Mouse (Mus musculus): ENCODE results near the gene Cacna2d2. TPM values are rescaled to one million over a fixed set of nuclear protein-coding genes. Genes with fewer than 3 reads are reported as not detected.
A peak's percentile ranks its signal among the peaks of the same experiment; 100 is the strongest.
"Not testable (repeated sequence)": the region's sequence is repeated elsewhere in the genome, so short reads cannot be mapped to it uniquely, and the experiment has no call there.

Gene Cacna2d2
- polyA plus RNA-seq, 1 experiment from 2014 or later: 7.9 TPM

DNA sequence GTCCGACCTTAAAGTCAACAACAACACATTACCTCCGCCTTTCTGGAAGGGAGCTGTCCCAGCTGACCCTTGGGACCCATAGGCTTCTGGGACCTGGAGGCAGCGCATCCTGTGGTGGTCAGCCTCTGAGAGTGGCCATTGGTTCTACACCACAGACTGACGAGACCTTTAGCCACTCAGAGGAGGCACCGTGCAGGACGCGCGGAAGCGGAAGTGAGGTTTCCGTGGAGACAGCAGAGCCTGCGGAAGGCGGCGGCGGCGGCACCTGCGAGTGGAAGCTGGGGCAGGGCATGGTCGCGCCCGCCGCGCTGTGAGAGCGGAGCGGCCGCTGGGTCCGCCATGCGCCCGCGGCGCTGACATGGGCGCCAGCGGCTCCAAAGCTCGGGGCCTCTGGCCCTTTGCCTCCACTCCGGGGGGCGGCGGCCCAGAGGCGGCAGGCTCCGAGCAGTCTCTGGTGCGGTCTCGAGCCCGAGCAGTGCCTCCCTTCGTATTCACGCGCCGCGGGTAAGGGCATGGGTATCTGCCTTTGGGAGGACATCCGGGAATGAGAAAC lies 163.7 kb downstream of the Cacna2d2 start, which contains the start of gene Tusc2:
Gene Tusc2 (plus strand): TSS at position 227 of the 553 bp plus-strand sequence.
- Histone ChIP-seq H3K27ac (replicated peaks; ENCODE audit: low read depth, low read length) (peak within 1 kb of the TSS; percentile 62), H3K9ac (replicated peaks; ENCODE audit: low read length) (peak within 1 kb of the TSS; percentile 77), H3K36me3 (ENCODE audit: control insufficient read depth, insufficient read depth, low read length) (peaks cover 68% of the 10 kb centered on the region), H3K4me1 (ENCODE audit: control insufficient read depth, insufficient read depth, low read length) (peaks cover 19% of the 10 kb centered on the region), H3K9me3 (ENCODE audit: control insufficient read depth, low read length) (no peaks in the 10 kb centered on the region), H3K4me2 (ENCODE audit: low read length) (peak within 1 kb of the TSS; percentile 71), H3K27me3 (ENCODE audit: control insufficient read depth, insufficient read depth, low read length) (no peaks in the 10 kb centered on the region), H3K4me3 (replicated peaks; ENCODE audit: low read depth, low read length) (peak within 1 kb of the TSS; percentile 78)
- ATAC-seq (ENCODE audit: low FRiP score, low TSS enrichment) (peak; percentile 96), DNase-seq (peak; percentile 95)
- under 1% methylated on average over 46 of the region's 46 CpGs for WGBS

DNA sequence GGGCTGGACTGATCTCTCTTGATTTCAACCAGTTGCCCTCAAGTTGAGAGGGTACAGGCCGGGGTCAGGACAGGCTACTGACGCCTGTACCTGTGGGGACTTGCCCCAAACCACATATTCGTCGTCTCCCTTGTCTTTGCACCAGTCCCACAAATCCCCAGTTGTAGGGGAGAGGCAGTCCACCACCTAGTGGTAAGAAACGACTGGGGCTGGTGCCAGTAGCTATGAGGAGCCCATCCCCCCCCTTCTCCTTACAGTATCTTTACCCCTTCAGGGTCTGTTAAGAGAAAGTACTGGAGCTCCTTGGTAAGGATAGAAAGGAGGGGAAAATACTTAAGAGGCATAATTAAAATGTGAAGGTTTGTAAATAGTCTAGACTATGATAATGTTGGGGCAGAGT lies 166.1 kb downstream of the Cacna2d2 start:
- not testable (repeated sequence) for H3K4me2 ChIP-seq (ENCODE audit: low read length); H3K4me3 ChIP-seq (replicated peaks; ENCODE audit: low read depth, low read length); DNase-seq; H3K27me3 ChIP-seq (ENCODE audit: control insufficient read depth, insufficient read depth, low read length); ATAC-seq (ENCODE audit: low FRiP score, low TSS enrichment); H3K9ac ChIP-seq (replicated peaks; ENCODE audit: low read length); H3K9me3 ChIP-seq (ENCODE audit: control insufficient read depth, low read length); H3K27ac ChIP-seq (replicated peaks; ENCODE audit: low read depth, low read length)
- H3K4me1 ChIP-seq (ENCODE audit: control insufficient read depth, insufficient read depth, low read length): peaks cover 31% of the 10 kb centered on the region
- H3K36me3 ChIP-seq (ENCODE audit: control insufficient read depth, insufficient read depth, low read length): peaks cover 46% of the 10 kb centered on the region
- WGBS: 45% methylated on average over 5 of the region's 5 CpGs

DNA sequence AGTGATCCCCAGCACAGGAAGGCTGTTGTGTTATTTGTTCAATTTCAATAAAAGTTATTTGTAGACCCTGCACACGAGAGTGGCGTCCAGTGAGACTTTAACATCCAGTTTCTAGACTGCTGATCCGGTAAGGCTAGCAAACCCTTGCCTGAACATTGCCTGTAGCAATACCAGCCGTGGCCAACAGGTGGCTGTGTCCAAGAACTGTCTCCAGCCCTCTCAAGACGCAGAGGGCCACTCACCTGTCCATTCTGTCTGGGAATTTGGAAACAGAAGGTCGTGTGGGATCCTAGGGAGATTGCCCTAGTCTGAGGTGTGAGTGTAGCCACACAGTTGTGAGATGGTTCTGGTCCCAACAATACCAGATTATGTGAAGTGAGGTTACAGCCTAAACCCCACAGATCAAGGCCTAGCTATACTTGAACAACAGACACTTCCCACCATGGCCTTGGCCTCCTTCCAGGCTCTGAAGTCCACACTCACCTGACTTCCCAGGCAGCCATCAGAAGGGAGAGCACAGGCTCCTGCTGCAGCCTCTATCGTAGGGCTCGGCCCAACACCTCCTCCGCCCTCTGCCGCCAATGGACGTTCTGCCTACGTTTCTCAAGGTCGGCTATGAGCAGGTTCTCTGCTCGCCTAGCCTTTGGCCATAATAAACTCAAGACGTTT lies 166.8 kb downstream of the Cacna2d2 start:
- DNase-seq: peak; percentile 84
- peaks cover 37% of the 10 kb centered on the region for H3K4me1 ChIP-seq (ENCODE audit: control insufficient read depth, insufficient read depth, low read length)
- H3K27ac ChIP-seq (replicated peaks; ENCODE audit: low read depth, low read length): no peak overlapping the region
- H3K36me3 ChIP-seq (ENCODE audit: control insufficient read depth, insufficient read depth, low read length): peaks cover 46% of the 10 kb centered on the region
- no peaks in the 10 kb centered on the region for H3K27me3 ChIP-seq (ENCODE audit: control insufficient read depth, insufficient read depth, low read length)
- WGBS: 63% methylated on average over 15 of the region's 15 CpGs
- no peaks in the 10 kb centered on the region for H3K9me3 ChIP-seq (ENCODE audit: control insufficient read depth, low read length)
- H3K9ac ChIP-seq (replicated peaks; ENCODE audit: low read length): no peak overlapping the region
- H3K4me3 ChIP-seq (replicated peaks; ENCODE audit: low read depth, low read length): 0 out of 2 replicates have a peak overlapping the region, but pooled peaks have one; percentile 2
- peak overlapping the region; percentile 17; the same call in 1 of the 2 replicates for H3K4me2 ChIP-seq (ENCODE audit: low read length)
- ATAC-seq (ENCODE audit: low FRiP score, low TSS enrichment): no peak

DNA sequence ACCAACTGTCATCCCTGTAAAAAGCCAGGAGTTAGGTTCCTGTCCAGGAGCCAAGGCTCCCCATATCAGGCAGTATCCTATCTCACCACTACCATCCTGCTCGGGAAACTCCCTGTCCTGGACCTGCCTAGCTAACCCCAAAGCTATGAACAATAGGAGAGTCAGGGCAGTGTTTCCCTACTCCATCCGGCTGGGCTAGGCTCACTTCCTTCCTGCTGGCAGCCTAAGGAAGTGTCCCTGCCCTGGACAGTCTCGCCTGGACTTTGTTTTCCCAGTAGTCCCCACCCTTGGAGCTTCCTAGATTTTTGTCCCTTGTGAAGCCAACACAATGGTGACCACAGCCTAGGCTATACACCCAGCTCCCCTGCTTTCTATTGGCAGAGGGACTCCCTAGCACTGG lies 167.4 kb downstream of the Cacna2d2 start:
- peaks cover 43% of the 10 kb centered on the region for H3K4me1 ChIP-seq (ENCODE audit: control insufficient read depth, insufficient read depth, low read length)
- H3K27me3 ChIP-seq (ENCODE audit: control insufficient read depth, insufficient read depth, low read length): no peaks in the 10 kb centered on the region
- no peak overlapping the region for H3K4me3 ChIP-seq (replicated peaks; ENCODE audit: low read depth, low read length)
- H3K27ac ChIP-seq (replicated peaks; ENCODE audit: low read depth, low read length): no peak overlapping the region; the same call in 1 of the 2 replicates
- ATAC-seq (ENCODE audit: low FRiP score, low TSS enrichment) (no peak), DNase-seq (no peak)
- H3K36me3 ChIP-seq (ENCODE audit: control insufficient read depth, insufficient read depth, low read length): peaks cover 46% of the 10 kb centered on the region
- no peaks in the 10 kb centered on the region for H3K9me3 ChIP-seq (ENCODE audit: control insufficient read depth, low read length)
- 0 out of 2 replicates have a peak overlapping the region, but pooled peaks have one; percentile 83 for H3K4me2 ChIP-seq (ENCODE audit: low read length)
- no peak overlapping the region for H3K9ac ChIP-seq (replicated peaks; ENCODE audit: low read length)
- WGBS: 73% methylated on average over 3 of the region's 3 CpGs

DNA sequence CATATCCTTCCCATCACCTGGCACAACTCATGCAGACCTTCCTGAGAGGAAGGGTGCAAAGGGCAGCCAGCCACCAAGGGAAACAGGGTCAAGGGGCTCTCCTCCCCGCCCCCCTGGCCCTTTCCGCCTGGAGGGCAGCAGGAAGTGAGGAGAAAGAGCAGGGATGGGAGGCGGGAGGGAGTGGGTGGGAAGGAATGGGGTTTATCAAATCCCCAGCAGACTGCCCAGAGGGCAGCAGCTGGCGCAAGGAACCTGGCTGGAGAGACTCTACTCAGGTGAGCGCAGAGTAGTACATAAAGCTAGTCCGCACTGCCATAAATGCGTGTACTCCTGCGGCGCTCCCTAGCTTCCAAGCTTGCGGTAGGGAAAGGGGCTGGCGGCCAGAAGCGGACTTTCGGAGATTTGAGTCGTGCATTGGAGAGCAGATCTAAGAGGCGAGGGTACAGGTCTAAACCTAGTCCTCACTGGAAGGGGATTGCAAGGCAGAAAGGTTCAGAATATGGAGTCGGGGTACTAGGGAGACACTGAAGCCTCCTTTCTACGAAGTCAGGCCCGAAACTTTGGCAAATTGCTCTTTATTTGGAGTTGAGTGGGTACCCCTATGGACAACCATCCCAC lies 168.4 kb downstream of the Cacna2d2 start, which contains the start of gene Hyal2:
Gene Hyal2 (plus strand): TSS at position 244 of the 618 bp plus-strand sequence.
- H3K27ac ChIP-seq (replicated peaks; ENCODE audit: low read depth, low read length): peak within 1 kb of the TSS; percentile 88
- H3K27me3 ChIP-seq (ENCODE audit: control insufficient read depth, insufficient read depth, low read length): no peaks in the 10 kb centered on the region
- H3K4me1 ChIP-seq (ENCODE audit: control insufficient read depth, insufficient read depth, low read length): peaks cover 40% of the 10 kb centered on the region
- WGBS: 6% methylated on average over 18 of the region's 18 CpGs
- H3K4me2 ChIP-seq (ENCODE audit: low read length): peak within 1 kb of the TSS; percentile 83
- H3K4me3 ChIP-seq (replicated peaks; ENCODE audit: low read depth, low read length): peak within 1 kb of the TSS; percentile 85
- no peak for ATAC-seq (ENCODE audit: low FRiP score, low TSS enrichment)
- H3K9ac ChIP-seq (replicated peaks; ENCODE audit: low read length): peak within 1 kb of the TSS; percentile 80
- H3K9me3 ChIP-seq (ENCODE audit: control insufficient read depth, low read length): no peaks in the 10 kb centered on the region
- H3K36me3 ChIP-seq (ENCODE audit: control insufficient read depth, insufficient read depth, low read length): peaks cover 49% of the 10 kb centered on the region
- DNase-seq: peak; percentile 39

DNA sequence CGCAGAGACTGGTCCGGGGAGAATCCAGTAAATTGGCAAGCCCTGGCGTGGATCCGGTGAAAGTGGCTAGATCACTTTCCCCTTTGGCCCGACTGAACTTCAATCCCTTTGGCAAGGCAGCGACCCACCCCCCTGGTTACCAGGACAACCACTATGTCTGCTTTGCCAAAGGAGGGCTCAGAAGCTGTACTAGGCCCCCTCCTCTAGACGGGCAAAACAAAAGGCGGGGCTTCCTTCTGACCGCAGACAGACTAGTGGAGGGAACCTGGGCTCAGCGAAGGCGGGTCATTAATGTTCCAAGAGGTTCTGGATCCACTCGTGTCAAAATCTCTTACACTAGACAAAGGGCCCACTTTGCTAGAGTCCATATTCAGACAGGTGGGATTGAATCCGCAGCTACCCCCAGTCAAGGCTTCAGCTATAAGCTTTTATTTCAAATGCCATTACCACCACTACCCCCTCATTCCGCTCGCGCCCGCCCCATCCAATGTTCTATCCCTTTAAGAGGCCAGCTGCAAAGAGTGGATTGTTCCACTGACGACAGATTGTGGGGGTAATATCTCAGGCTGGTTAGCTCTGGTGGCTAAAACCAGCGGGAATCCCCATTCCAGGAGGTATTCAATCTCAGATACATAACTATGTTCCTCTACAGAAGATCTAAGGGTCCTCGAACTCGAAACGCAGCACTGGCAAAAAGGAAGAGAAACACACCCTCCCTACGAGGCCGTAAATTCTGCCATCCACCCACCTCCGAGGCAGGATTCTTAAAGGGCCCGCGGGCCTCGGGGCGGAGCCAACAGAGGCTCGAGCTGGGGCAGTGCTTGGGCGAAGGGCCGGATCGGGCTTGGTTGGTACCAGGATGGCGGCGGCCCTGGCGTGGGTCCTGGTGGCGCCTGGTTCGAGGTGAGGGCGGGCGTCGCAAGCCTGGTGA lies 169.2 kb downstream of the Cacna2d2 start:
- Histone ChIP-seq H3K27ac (replicated peaks; ENCODE audit: low read depth, low read length) (peak overlapping the region; percentile 88), H3K9ac (replicated peaks; ENCODE audit: low read length) (peak overlapping the region; percentile 80), H3K36me3 (ENCODE audit: control insufficient read depth, insufficient read depth, low read length) (peaks cover 56% of the 10 kb centered on the region), H3K4me2 (ENCODE audit: low read length) (peak overlapping the region; percentile 83), H3K27me3 (ENCODE audit: control insufficient read depth, insufficient read depth, low read length) (no peaks in the 10 kb centered on the region), H3K9me3 (ENCODE audit: control insufficient read depth, low read length) (no peaks in the 10 kb centered on the region), H3K4me3 (replicated peaks; ENCODE audit: low read depth, low read length) (peak overlapping the region; percentile 85), H3K4me1 (ENCODE audit: control insufficient read depth, insufficient read depth, low read length) (peaks cover 38% of the 10 kb centered on the region)
- WGBS: under 1% methylated on average over 41 of the region's 41 CpGs
- ATAC-seq (ENCODE audit: low FRiP score, low TSS enrichment) (peak; percentile 90), DNase-seq (peak; percentile 95)

DNA sequence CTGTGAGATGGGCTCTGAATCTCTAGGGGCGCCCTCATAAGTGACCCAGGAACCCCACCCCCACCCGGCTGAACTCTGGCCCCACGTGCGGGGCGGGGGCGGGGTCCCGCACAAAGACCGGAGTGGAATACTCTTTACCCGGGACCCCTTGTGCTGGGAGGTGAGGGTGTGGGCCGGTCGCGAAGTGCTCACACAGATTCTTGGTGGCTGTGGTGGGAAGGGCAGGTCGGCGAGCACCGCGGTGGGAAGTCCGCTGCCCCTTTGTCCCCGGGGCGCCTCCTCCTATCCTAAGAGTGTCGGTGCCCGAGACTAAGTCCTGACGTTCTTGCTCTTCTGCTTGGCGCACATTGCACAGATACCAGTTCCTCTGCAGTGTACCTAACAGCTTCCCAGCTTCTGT lies 169.9 kb downstream of the Cacna2d2 start:
- Histone ChIP-seq H3K4me3 (replicated peaks; ENCODE audit: low read depth, low read length) (peak overlapping the region; percentile 85), H3K27me3 (ENCODE audit: control insufficient read depth, insufficient read depth, low read length) (no peaks in the 10 kb centered on the region), H3K27ac (replicated peaks; ENCODE audit: low read depth, low read length) (peak overlapping the region; percentile 88), H3K4me1 (ENCODE audit: control insufficient read depth, insufficient read depth, low read length) (peaks cover 32% of the 10 kb centered on the region), H3K36me3 (ENCODE audit: control insufficient read depth, insufficient read depth, low read length) (peaks cover 57% of the 10 kb centered on the region), H3K9me3 (ENCODE audit: control insufficient read depth, low read length) (no peaks in the 10 kb centered on the region), H3K4me2 (ENCODE audit: low read length) (peak overlapping the region; percentile 83), H3K9ac (replicated peaks; ENCODE audit: low read length) (peak overlapping the region; percentile 80)
- no peak for DNase-seq
- ATAC-seq (ENCODE audit: low FRiP score, low TSS enrichment): peak; percentile 54
- WGBS: under 1% methylated on average over 23 of the region's 23 CpGs

DNA sequence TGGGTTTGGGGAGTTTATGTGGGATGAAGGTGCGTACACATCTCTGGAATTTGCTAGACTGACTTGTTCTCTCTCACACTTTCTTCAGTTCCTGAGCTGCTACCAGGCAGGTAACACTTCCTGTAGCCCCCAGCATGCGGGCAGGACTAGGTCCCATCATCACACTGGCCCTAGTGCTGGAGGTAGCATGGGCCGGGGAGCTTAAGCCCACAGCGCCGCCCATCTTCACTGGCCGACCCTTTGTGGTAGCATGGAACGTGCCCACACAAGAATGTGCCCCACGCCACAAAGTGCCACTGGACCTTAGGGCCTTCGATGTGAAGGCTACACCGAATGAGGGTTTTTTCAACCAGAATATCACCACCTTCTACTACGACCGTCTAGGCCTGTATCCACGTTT lies 170.6 kb downstream of the Cacna2d2 start:
- peak overlapping the region; percentile 80 for H3K9ac ChIP-seq (replicated peaks; ENCODE audit: low read length)
- H3K27ac ChIP-seq (replicated peaks; ENCODE audit: low read depth, low read length): peak overlapping the region; percentile 88
- 46% methylated on average over 13 of the region's 13 CpGs for WGBS
- ATAC-seq (ENCODE audit: low FRiP score, low TSS enrichment) (no peak), DNase-seq (no peak)
- no peaks in the 10 kb centered on the region for H3K9me3 ChIP-seq (ENCODE audit: control insufficient read depth, low read length)
- peak overlapping the region; percentile 85 for H3K4me3 ChIP-seq (replicated peaks; ENCODE audit: low read depth, low read length)
- no peaks in the 10 kb centered on the region for H3K27me3 ChIP-seq (ENCODE audit: control insufficient read depth, insufficient read depth, low read length)
- peaks cover 57% of the 10 kb centered on the region for H3K36me3 ChIP-seq (ENCODE audit: control insufficient read depth, insufficient read depth, low read length)
- H3K4me1 ChIP-seq (ENCODE audit: control insufficient read depth, insufficient read depth, low read length): peaks cover 32% of the 10 kb centered on the region
- peak overlapping the region; percentile 83 for H3K4me2 ChIP-seq (ENCODE audit: low read length)
